Mouse (Mus musculus): Measurements from ENCODE around the gene Mypn.

Gene Mypn

GRCm38 (mm10) chr10:63203728-63204127 is at the start of gene Mypn:
Gene Mypn (minus strand): TSS chr10:63203952.
- in situ Hi-C loops (cut with MboI), result no loop called here

DNA sequence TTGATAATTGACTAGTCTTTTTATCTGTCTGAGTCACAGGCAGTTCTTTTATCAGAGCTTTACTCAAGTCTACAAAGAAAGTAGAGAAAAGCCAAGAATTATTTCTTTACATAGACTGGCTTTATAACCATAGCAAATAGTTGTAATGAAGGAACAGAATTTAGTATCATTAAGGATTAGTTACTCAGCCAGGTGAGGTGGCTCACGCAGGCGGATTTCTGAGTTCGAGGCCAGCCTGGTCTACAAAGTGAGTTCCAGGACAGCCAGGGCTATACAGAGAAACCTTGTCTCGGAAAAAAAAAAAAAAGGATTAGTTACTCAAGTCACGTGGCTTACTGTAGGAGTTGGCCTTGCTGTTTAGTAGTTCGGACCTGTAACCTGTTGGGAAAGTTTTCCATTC is 44.7 kb upstream of the Mypn start:
- in situ Hi-C loops (cut with MboI), result no loop called here

- in situ Hi-C loops (cut with MboI), result no loop called here
Observed at GRCm38 (mm10) chr10:63247457-63247856, 43.7 kb upstream of the Mypn start.

DNA sequence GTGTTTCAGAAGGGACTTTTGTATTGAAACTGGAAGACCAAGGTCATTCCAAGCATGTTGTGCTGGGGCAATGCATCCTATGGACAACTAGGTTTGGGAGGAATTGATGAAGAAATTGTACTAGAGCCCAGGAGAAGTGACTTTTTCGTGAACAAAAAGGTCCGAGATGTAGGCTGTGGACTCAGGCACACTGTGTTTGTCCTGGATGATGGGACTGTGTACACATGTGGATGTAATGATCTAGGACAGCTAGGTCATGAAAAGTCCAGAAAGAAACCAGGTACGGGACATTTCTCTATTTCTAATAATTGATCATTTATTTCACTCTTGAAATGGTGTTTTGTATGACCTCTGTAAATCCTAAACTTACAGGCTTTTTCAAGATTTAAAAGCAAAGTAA is 42.1 kb upstream of the Mypn start:
- in situ Hi-C loops (cut with MboI), result no loop called here

DNA sequence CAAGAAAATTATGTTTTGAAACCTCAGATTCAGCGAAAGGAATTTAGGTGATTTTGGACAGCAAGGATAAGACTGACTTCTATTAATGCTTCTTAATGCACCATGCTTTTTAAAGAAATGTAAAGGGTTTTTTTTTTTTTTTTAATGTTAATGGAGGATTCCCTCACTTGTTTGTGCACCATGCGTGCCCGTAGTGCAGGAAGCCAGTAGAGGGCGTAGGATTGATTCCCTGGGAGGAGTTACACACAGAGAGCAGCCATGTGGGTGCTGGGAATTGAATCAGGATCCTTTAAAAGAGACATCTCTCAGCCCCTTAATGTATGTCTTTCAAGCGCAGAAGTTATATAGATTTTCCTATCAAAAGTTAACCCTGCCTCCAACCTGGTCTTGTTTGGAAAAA is 41.0 kb upstream of the Mypn start:
- in situ Hi-C loops (cut with MboI), result no loop called here

DNA sequence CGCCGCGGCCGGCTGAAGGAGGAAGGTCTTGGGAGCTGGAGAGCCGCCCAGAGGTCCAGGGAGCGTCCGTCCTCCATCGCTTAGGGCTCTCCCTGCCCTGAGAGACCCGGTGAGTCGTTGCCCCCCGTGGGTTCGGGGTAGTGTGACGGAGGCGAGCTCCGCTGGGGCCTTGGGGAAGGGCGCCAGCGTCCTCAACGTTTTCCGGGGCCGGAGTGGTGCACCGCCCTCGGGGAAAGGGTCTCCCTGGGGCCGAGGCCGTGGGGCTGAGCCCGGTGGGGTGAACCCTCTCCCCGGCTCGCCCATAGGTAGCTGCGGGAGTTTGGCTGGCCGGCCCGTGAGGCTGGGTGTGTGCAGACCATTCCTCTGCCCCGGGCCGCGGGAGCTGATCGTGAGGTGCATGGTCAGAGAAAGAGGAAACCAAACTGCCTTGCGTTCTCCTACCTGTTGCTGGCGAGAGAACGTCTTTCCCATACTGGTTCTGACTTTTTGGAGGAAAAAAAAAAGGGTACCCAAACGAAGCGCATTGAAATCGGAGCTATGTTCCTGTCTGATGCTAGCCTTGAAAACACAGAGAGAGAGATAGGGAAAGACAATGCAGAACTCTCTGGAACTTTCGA is 40.4 kb upstream of the Mypn start:
- in situ Hi-C loops (cut with MboI), result no loop called here

DNA sequence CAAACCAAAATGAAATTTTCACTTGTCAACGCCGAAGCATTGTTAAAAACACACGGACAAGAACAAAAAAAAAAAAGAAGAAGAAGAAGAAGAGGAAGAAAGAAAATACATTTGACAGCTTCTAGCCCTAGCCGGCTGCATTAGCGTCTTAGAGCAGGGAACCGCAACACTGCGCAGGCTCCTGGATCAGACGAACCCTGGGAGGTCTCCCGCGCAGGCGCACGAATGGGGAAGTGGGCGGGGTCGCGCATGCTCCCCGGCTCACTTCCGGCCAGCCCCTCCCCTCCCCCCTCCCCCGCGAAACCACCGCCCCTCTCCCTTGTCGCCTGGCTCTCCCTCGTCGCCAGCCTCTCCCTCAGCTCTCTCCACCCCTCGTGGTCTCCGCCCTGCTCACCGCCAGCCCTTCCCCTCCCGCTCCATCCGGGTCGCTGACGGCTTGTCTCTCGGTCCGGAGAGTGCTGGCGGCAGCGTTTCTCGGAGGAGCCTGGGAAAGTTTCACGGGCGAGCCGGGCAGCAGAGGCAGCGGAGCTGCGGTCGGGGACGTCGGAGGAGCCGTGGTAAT is 39.8 kb upstream of the Mypn start, which contains the start of gene Herc4:
Gene Herc4, plus strand, starts transcription at position 318 of the 562 bp plus-strand sequence.
- in situ Hi-C loops (cut with MboI), result no loop called here

- in situ Hi-C loops (cut with MboI), result no loop called here
Observed at GRCm38 (mm10) chr10:63242798-63243435, 39.2 kb upstream of the Mypn start.

DNA sequence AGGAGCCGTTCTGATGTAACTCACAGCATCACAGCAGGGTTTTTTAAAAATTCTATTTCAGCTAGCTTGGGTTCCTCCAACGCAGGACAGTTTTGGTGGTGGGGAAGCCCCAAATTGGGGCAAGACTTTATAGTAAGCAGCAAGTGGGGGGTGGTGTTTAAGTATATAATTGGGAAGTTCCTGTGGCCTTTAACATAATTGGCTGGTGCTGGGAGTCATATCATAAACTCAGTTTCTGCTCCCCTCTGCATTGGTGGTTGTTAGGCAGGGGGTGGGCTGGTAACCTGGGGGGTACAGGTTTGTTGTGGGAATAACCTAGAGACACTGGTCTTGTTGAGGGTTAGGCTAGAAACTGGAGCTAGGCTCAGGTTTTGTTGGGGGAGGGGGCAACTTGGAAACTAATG is 37.1 kb upstream of the Mypn start:
- in situ Hi-C loops (cut with MboI), result no loop called here

DNA sequence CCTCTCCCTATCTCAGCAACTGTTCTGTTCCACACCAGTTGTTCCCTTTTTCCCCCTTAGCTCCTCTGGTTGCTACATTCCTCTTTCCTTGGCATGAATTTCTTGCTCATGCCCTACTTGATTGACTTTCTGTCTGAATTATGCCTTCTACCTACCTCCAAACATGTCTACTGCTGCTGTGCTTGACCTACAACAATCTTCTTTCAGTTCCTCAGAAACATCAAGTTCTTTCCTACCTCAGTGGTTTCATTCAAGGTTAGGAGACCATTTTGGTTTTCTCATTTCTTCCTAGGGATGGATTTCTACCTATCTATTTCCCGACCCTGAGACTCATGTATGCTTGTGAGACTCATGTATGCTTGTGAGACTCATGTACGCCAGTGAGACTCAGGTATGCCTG is 36.1 kb upstream of the Mypn start:
- in situ Hi-C loops (cut with MboI), result no loop called here

- in situ Hi-C loops (cut with MboI), result no loop called here
Observed at GRCm38 (mm10) chr10:63238090-63238489, 34.3 kb upstream of the Mypn start.

DNA sequence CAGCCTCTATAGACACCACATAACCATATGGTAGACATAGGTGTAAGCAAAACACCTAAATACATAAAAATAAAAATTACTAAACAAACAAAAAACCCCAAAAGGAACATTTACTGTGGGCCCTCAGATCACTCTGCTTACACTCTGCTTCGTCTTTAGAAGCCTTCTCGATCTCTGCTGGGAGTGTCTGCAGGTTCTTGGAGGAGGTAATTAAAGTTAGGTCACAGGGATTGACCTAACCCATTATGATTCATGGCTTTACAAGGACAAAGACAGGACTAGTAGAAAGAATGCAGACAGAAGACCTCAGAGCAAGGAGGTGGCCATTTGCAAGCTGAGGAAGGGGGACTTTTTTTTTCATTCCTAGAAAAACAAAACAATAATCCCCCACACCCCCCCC is 33.5 kb upstream of the Mypn start:
- in situ Hi-C loops (cut with MboI), result no loop called here

- in situ Hi-C loops (cut with MboI), result no loop called here
Observed at GRCm38 (mm10) chr10:63236663-63237062, 32.9 kb upstream of the Mypn start.

GRCm38 (mm10) chr10:63235889-63236288 is 32.1 kb upstream of the Mypn start:
- in situ Hi-C loops (cut with MboI), result no loop called here

DNA sequence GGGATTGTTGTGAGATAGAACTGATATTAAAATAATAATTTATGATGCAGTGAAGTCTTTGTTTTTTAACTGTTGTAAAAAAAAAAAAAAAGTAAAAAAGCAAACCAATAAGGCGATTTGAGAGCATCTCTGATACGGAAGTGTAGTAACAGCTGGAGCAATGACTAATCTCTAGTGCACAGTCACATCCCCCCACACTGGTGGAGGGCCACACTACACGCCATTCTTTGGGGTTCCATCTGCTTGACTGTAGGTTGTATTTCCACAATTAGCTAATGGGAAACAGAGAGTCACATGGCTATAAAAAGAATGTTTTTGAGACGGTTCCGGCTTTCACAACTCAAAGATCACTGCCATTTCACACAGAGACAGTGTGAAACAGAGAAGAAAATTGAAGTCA is 30.4 kb upstream of the Mypn start:
- in situ Hi-C loops (cut with MboI), result no loop called here

- in situ Hi-C loops (cut with MboI), result no loop called here
Observed at GRCm38 (mm10) chr10:63231630-63232029, 27.9 kb upstream of the Mypn start.

DNA sequence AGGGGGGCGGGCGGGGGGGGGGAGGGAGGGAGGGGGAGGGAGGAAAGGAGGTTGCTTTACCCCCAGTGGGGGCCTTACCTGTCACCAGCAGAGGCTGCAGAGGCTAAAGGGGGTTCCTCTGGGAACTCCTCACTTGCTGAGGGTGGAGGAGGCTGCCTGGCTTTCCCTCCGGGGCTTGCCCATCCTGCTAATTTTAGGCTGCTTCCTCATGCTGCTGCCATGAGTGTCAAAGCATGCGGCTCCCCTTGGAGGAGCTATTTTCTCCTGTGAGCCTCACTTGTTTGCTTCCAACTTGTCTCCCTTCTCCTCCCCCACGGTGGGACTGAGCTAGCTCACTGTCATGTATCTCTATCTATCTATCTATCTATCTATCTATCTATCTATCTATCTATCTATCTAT is 27.1 kb upstream of the Mypn start:
- in situ Hi-C loops (cut with MboI), result no loop called here

- in situ Hi-C loops (cut with MboI), result no loop called here
Observed at GRCm38 (mm10) chr10:63230266-63230665, 26.5 kb upstream of the Mypn start.

- in situ Hi-C loops (cut with MboI), result no loop called here
Observed at GRCm38 (mm10) chr10:63224341-63224740, 20.6 kb upstream of the Mypn start.

DNA sequence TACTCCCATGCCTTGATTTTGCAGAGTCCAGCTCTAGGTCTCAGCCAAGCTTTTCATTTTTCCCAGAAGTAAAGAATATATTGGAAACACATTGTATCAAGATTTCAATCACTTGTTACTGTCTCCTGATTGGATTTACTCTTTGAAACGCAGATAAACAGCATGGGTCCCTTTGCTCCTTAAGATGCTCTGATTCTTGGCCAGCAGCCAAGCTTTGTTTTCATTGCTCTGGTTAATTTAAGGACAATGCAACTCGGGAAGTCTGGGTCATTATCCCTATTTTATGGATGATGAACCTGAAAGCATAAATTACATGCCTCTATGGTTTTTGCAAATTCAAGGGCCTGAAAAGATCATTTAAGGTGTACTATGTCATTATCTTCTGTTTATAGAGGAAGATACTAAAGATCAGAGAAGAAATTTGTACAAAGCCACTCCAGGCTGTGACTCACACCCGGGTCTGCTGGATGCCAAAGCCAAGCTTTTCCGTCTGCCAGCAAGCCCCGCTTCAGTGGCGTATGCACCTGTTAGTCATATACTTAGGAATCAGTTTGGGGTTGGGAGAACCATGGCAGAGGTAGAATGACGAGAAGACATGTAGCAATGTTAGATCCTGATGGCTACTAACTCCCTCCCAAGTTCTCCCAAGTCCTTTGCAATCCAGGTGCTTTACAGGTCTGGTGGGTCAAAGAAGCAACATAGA is 17.5 kb upstream of the Mypn start:
- in situ Hi-C loops (cut with MboI), result no loop called here

- in situ Hi-C loops (cut with MboI), result no loop called here
Observed at GRCm38 (mm10) chr10:63208871-63209270, 5.1 kb upstream of the Mypn start.

GRCm38 (mm10) chr10:63203002-63203401 is 750 bp downstream of the Mypn start:
- in situ Hi-C loops (cut with MboI), result no loop called here

DNA sequence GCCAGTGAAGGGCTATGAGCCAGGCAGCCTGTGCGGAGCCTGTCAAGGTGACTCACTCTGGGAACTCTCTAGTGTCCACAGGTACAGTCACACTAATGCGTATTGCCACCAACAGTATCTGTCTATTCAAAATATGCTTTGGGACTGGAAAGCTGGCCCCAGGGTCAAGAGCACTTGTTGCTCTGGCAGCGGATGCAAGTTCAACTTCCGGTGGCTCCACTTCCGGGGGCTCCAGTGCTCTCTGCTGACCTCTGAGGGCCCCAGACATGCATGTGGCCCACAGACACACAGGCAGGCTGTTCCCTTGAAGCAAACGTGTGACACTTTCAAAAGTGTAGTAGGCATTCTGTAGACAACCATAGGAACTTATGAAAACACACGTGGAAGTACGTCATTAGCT is 2.2 kb downstream of the Mypn start:
- in situ Hi-C loops (cut with MboI), result no loop called here
